Mouse (Mus musculus): ENCODE data around the gene Id3. TPM values are rescaled to one million over a fixed set of nuclear protein-coding genes. Genes with fewer than 3 reads are reported as not detected.

Gene Id3
- polyA plus RNA-seq, 1 experiment from 2014 or later: 224 TPM

- Histone ChIP-seq H3K9ac (ENCODE audit: low read length) (peak overlapping the region; percentile 24; the same call in 1 of the 2 replicates), H3K9me3 (ENCODE audit: control insufficient read depth, low read length) (no peaks in the 10 kb centered on the region), H3K4me1 (replicated peaks; ENCODE audit: control insufficient read depth, insufficient read depth) (peaks cover 8% of the 10 kb centered on the region; the same call in 1 of the 2 replicates), H3K27me3 (ENCODE audit: control insufficient read depth, insufficient read depth, low read length) (no peaks in the 10 kb centered on the region), H3K4me2 (replicated peaks; ENCODE audit: low read depth) (peak overlapping the region; percentile 44; the same call in 1 of the 2 replicates), H3K36me3 (ENCODE audit: control insufficient read depth, insufficient read depth, low read length) (no peaks in the 10 kb centered on the region), H3K27ac (replicated peaks) (no peak overlapping the region), H3K4me3 (ENCODE audit: low read depth, low read length) (no peak overlapping the region)
- 91% methylated on average over 7 of the region's 7 CpGs for WGBS
- ATAC-seq (ENCODE audit: low FRiP score, low TSS enrichment) (no peak), DNase-seq (ENCODE audit: low spot score) (no peak)
- TF ChIP-seq EP300 (optimal IDR thresholded peaks at IDR 0.05) (no peak), CTCF (IDR thresholded peaks at IDR 0.05; ENCODE audit: low read depth) (no peak)
These were observed 36.2 kb downstream of the Id3 start for GRCm38 (mm10) chr4:136179456-136179855.

GRCm38 (mm10) chr4:136179998-136180397 is 36.7 kb downstream of the Id3 start:
- Histone ChIP-seq H3K4me1 (replicated peaks; ENCODE audit: control insufficient read depth, insufficient read depth) (peaks cover 8% of the 10 kb centered on the region; the same call in 1 of the 2 replicates), H3K27ac (replicated peaks) (peak overlapping the region; percentile 56; the same call in 1 of the 2 replicates), H3K9ac (ENCODE audit: low read length) (peak overlapping the region; percentile 24; the same call in 1 of the 2 replicates), H3K4me3 (ENCODE audit: low read depth, low read length) (peak overlapping the region; percentile 25), H3K36me3 (ENCODE audit: control insufficient read depth, insufficient read depth, low read length) (no peaks in the 10 kb centered on the region), H3K27me3 (ENCODE audit: control insufficient read depth, insufficient read depth, low read length) (no peaks in the 10 kb centered on the region), H3K4me2 (replicated peaks; ENCODE audit: low read depth) (peak overlapping the region; percentile 44), H3K9me3 (ENCODE audit: control insufficient read depth, low read length) (no peaks in the 10 kb centered on the region)
- 21% methylated on average over 15 of the region's 15 CpGs for WGBS
- peak; percentile 88 for DNase-seq (ENCODE audit: low spot score)
- no peak for TF ChIP-seq EP300 (optimal IDR thresholded peaks at IDR 0.05)
- peak; percentile 83 for TF ChIP-seq CTCF (IDR thresholded peaks at IDR 0.05; ENCODE audit: low read depth)
- ATAC-seq (ENCODE audit: low FRiP score, low TSS enrichment): peak; percentile 41

- Histone ChIP-seq H3K9me3 (ENCODE audit: control insufficient read depth, low read length) (no peaks in the 10 kb centered on the region), H3K27ac (replicated peaks) (peak overlapping the region; percentile 56; the same call in 1 of the 2 replicates), H3K4me1 (replicated peaks; ENCODE audit: control insufficient read depth, insufficient read depth) (peaks cover 8% of the 10 kb centered on the region; the same call in 1 of the 2 replicates), H3K4me3 (ENCODE audit: low read depth, low read length) (peak overlapping the region; percentile 25), H3K9ac (ENCODE audit: low read length) (peak overlapping the region; percentile 24; the same call in 1 of the 2 replicates), H3K4me2 (replicated peaks; ENCODE audit: low read depth) (peak overlapping the region; percentile 44), H3K27me3 (ENCODE audit: control insufficient read depth, insufficient read depth, low read length) (no peaks in the 10 kb centered on the region), H3K36me3 (ENCODE audit: control insufficient read depth, insufficient read depth, low read length) (no peaks in the 10 kb centered on the region)
- DNase-seq (ENCODE audit: low spot score) (peak; percentile 69), ATAC-seq (ENCODE audit: low FRiP score, low TSS enrichment) (peak; percentile 65)
- 34% methylated on average over 23 of the region's 23 CpGs for WGBS
- no peak for TF ChIP-seq EP300 (optimal IDR thresholded peaks at IDR 0.05)
- TF ChIP-seq CTCF (IDR thresholded peaks at IDR 0.05; ENCODE audit: low read depth): no peak
These were observed 37.4 kb downstream of the Id3 start for GRCm38 (mm10) chr4:136180408-136181330.

- H3K9me3 ChIP-seq (ENCODE audit: control insufficient read depth, low read length): no peaks in the 10 kb centered on the region
- no peak for ATAC-seq (ENCODE audit: low FRiP score, low TSS enrichment)
- TF ChIP-seq EP300 (optimal IDR thresholded peaks at IDR 0.05) (no peak), CTCF (IDR thresholded peaks at IDR 0.05; ENCODE audit: low read depth) (peak; percentile 63)
- H3K4me2 ChIP-seq (replicated peaks; ENCODE audit: low read depth): no peak overlapping the region
- H3K4me3 ChIP-seq (ENCODE audit: low read depth, low read length): no peak overlapping the region
- no peak overlapping the region for H3K27ac ChIP-seq (replicated peaks)
- H3K27me3 ChIP-seq (ENCODE audit: control insufficient read depth, insufficient read depth, low read length): no peaks in the 10 kb centered on the region
- no peak overlapping the region for H3K9ac ChIP-seq (ENCODE audit: low read length)
- H3K36me3 ChIP-seq (ENCODE audit: control insufficient read depth, insufficient read depth, low read length): no peaks in the 10 kb centered on the region
- no peak for DNase-seq (ENCODE audit: low spot score)
- WGBS: 26% methylated on average over 11 of the region's 12 CpGs
- H3K4me1 ChIP-seq (replicated peaks; ENCODE audit: control insufficient read depth, insufficient read depth): peaks cover 8% of the 10 kb centered on the region; the same call in 1 of the 2 replicates
These were observed 38.1 kb downstream of the Id3 start for GRCm38 (mm10) chr4:136181367-136181766.

- no peak overlapping the region for H3K4me2 ChIP-seq (replicated peaks; ENCODE audit: low read depth)
- 47% methylated on average over 9 of the region's 9 CpGs for WGBS
- H3K27me3 ChIP-seq (ENCODE audit: control insufficient read depth, insufficient read depth, low read length): no peaks in the 10 kb centered on the region
- 0 out of 2 replicates have a peak, but pooled peaks cover 1% of the 10 kb centered on the region for H3K4me1 ChIP-seq (replicated peaks; ENCODE audit: control insufficient read depth, insufficient read depth)
- TF ChIP-seq EP300 (optimal IDR thresholded peaks at IDR 0.05) (no peak), CTCF (IDR thresholded peaks at IDR 0.05; ENCODE audit: low read depth) (no peak)
- no peak overlapping the region for H3K4me3 ChIP-seq (ENCODE audit: low read depth, low read length)
- H3K36me3 ChIP-seq (ENCODE audit: control insufficient read depth, insufficient read depth, low read length): no peaks in the 10 kb centered on the region
- ATAC-seq (ENCODE audit: low FRiP score, low TSS enrichment): no peak; the same call in 1 of the 2 replicates
- no peak overlapping the region for H3K27ac ChIP-seq (replicated peaks)
- H3K9ac ChIP-seq (ENCODE audit: low read length): no peak overlapping the region
- H3K9me3 ChIP-seq (ENCODE audit: control insufficient read depth, low read length): no peaks in the 10 kb centered on the region
- DNase-seq (ENCODE audit: low spot score): no peak
These were observed 42.1 kb downstream of the Id3 start for GRCm38 (mm10) chr4:136185375-136185774.

All from stomach, postnatal 0 days (tissue).